Mouse (Mus musculus): Measurements from ENCODE around the gene Pkhd1.
A peak's percentile ranks its signal among the peaks of the same experiment; 100 is the strongest.
"Not testable (repeated sequence)": the region's sequence is repeated elsewhere in the genome, so short reads cannot be mapped to it uniquely, and the experiment has no call there.

Gene Pkhd1

GRCm38 (mm10) chr1:20301631-20302030, 316.2 kb downstream of the Pkhd1 start:
- no peak for DNase-seq (ENCODE audit: low read depth, low spot score)

DNA sequence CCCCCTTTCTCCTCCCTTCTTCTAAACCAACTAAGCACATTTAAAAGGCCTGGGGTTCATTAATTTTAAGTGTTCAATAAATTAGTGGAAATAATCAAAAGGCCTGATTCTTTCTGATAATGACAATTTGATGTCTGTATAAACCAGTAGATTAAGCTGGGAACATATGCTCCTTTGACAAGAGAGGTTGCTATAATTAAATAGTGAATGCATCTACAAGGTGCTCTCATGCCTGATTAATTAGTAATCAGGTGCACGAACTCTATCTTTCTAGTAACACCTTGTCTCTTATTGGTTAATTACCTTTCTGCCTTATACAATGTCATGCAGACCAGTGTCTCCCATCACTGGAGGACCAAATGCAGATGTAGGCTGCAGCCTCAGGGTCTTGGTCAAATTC, 329.2 kb downstream of the Pkhd1 start:
- no peak for DNase-seq (ENCODE audit: low read depth, low spot score)

DNA sequence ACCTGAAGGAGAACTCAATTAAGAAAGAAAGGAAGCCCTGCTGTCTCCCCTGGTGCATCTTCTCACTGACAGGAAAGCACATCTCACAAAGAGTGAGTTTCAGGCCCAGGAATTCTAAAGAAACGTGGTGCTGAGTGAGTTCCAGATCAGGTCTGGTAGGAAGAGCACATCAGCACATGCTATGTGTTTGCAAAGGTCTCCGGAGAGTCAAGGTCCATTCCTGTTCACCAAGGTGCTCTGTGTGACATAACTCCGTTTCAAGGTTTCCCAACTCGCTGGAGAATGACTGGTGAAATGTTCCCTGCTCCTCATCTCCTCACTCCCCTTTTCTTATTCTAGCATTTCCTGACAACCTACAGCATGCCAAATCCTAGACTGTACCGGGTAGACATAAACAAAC, 357.5 kb downstream of the Pkhd1 start:
- no peak for DNase-seq (ENCODE audit: low read depth, low spot score)

- DNase-seq (ENCODE audit: low read depth, low spot score), result no peak
These were observed 369.7 kb downstream of the Pkhd1 start for GRCm38 (mm10) chr1:20248169-20248568.

- DNase-seq (ENCODE audit: low read depth, low spot score), result no peak
These were observed 401.2 kb downstream of the Pkhd1 start for GRCm38 (mm10) chr1:20216681-20217080.

DNA sequence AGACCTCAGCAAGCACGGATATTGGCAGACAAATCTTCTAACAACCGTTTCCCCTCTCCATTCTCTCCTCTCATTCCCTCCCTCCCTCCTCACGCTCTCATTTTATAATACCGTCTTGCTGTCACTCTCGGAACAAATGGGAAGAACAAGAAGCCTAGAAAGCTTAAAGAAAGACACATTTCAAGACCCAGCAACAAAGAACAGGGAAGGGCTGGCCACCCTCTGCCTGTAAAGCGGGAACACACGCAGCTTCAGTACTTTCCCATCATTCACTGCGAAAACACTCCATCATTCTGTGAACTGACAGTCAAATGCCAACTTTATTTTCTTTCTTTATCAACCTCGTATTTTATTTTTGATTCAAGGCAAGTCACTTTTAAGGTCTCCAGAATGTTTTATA, 427.4 kb downstream of the Pkhd1 start:
- DNase-seq (ENCODE audit: low read depth, low spot score), result no peak

DNA sequence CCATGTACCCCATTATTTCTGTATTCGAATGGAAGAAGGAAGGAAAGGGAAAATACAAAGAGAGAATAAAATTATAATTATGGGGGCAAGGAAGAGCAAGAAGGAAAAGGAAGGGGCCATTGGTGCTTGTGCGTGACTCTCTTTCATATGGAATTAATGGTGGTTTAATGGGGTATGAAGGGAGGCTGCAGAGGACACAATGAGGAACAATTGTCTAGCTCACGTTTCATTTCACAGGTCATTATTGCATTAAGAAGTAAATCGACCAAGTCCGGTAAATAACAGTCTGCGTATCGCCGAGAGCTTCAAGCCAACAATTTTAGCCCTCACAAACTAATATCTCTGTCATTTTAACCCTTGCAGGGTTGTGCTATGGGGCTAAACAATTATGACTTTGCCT, 437.7 kb downstream of the Pkhd1 start:
- no peak for DNase-seq (ENCODE audit: low read depth, low spot score)

DNA sequence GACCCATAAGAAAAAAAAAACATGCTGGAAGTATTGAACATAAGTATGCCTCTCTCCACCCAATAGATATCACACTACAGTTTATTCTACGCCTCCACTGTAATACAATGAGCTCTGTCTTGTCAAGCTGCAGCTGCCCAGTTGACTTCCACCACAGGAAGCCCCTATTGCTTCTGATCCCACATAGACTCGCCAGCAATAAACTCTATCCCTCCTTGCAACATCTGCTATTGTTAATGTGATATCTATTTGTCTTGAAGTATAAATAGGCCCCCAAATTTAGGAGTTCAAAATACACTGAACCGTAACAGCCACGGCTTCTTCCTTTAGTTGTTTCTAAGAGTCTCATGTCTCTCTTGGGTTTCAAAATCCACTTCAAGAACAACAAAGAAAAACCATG, 446.7 kb downstream of the Pkhd1 start:
- DNase-seq (ENCODE audit: low read depth, low spot score), result no peak

DNA sequence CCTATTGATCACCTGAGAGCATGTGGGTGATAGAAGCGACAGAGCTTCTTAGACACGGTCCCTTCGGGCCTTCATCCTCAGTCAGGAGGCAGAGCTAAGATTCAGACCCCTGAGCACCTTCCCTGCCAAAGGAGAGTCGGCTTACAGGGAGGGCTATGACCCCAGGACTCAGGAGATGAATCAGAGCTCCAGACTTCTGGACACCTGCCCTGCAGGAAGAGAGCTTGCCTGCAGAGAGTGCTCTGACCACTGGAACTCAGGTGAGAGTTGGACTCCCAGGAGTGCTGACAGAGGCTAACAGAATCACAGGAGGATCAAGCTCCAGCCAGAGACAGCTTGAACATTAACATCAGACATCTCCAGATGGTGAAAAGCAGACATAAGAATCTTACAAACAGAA, 467.2 kb downstream of the Pkhd1 start:
- DNase-seq (ENCODE audit: low read depth, low spot score), result not testable (repeated sequence)

DNA sequence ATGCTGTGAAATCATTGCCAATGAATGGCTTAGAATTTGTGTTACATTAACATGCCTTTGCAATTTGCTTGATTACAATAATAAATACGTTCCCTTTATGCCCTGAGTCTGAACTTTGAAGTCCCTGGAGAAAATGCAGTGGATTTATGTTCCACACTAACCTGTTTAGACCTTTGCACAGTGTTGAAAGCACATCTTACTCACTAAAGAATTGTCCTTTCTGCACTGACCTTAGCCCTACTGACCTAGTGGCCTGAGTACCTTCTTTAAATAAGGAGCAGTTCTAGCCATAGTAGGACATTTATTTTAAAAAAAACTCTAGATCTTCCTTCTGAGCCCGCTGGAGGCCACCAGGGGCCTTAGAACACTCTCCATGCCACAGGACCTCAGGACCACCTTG, 467.8 kb downstream of the Pkhd1 start:
- no peak for DNase-seq (ENCODE audit: low read depth, low spot score)

DNA sequence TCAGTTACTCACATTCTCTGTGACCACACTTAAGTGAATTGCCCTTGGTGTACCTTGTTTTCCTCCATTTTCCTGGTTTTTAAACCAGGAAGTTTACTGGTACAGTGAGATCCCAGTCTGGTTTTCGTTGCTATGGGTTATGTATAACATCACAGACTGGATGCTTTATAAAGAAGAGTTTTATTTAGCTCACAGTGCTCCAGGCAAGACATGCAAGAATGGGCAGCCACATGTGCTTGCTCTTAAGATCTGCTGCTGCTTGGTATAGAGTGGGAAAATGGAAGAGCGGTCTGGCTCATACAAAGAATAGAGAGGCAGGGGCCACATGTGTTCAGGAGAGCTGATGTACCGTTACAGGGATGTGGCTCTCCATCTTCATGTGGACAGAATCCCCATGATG, 481.7 kb downstream of the Pkhd1 start:
- no peak for DNase-seq (ENCODE audit: low read depth, low spot score)

DNA sequence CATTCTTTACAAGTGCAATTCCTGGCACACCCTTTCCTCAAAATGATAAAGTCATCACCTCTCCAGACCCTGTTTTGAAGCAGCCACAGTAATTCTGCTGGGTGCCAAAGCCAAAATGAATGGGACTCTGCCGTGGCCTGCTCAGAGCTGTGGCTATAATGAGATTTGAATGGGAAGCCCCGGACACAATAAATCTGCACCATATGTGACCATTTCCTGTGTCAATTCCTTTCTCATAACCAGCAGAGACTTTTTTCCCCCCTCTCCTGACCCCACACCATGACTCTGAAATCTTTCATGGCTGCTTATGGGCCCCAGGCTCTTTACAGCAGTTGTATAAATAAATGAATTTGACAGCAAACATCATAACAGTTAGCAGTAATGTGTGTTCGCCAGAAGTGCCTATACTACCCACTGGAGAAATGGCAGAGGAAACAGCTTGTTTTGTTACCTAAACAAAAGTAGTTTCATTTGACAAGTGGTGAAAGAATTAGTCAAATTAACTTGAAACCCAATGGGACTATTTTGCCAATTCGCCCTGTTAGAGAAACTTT, 482.7 kb downstream of the Pkhd1 start:
- DNase-seq (ENCODE audit: low read depth, low spot score), result peak; percentile 31

- no peak for DNase-seq (ENCODE audit: low read depth, low spot score)
These were observed 484.2 kb downstream of the Pkhd1 start for GRCm38 (mm10) chr1:20133636-20134035.

GRCm38 (mm10) chr1:20131786-20132596, 485.9 kb downstream of the Pkhd1 start:
- no peak for DNase-seq (ENCODE audit: low read depth, low spot score)

DNA sequence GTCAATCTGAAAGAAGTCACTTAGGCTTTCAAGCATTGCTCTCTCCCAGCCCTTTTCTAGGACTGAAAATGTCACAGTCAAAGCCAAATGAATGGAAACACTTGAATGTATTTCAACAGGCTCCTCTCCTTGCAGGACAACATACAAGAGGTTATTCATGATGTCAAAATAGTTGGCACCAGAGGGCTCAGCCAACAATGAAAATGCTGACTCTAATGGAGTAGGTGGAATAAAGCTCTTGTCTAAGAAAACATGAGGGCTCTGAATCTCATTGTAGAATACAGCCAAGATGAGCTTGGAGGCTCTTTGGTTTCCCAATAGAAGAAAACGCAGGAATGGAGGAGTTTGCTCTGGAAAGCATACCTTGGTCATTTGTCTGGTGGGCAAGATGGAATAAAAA, 500.5 kb downstream of the Pkhd1 start:
- no peak for DNase-seq (ENCODE audit: low read depth, low spot score)

GRCm38 (mm10) chr1:20069733-20070132, 548.1 kb downstream of the Pkhd1 start:
- DNase-seq (ENCODE audit: low read depth, low spot score), result no peak

GRCm38 (mm10) chr1:20058245-20058644, 559.6 kb downstream of the Pkhd1 start:
- no peak for DNase-seq (ENCODE audit: low read depth, low spot score)

GRCm38 (mm10) chr1:20039389-20039788, 578.5 kb downstream of the Pkhd1 start:
- no peak for DNase-seq (ENCODE audit: low read depth, low spot score)

DNA sequence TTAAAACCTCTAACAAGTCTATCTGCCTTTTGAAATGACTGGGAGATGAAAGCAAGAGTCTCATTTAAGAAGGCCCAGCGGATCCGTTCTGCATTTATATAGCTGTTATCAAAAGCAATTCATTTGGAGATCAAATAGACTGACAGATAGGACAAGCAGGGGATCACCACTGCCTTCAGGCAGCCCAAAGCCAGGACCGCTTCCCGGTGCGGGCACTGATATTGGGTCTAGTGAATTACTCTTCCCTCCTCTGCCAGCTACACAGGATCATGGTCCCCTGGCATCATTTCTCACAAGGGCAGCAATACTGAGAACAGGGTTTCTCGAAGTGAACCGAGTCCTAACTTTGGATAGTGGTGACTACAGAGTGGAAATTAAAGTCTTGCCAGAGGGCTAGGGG, 582.6 kb downstream of the Pkhd1 start:
- DNase-seq (ENCODE audit: low read depth, low spot score), result no peak

- DNase-seq (ENCODE audit: low read depth, low spot score), result no peak
These were observed 599.5 kb downstream of the Pkhd1 start for GRCm38 (mm10) chr1:20018198-20018925.

DNA sequence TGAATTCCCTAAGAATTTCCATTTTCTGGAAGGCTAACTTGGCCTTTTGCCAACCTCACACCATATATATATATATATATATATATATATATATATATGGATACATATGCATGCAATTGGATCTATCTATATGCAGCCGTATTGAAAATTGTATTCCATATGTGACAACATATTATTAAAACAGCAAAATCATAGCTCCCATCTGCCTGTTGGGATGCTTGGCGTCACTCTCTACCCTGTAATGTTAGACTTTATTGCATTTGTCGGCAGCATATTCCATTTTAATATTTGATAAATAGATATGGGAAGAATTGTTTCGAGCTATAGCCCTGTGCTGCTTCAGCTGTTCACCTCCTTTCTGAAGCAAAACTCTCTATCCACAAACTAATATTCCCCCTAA, 600.2 kb downstream of the Pkhd1 start:
- DNase-seq (ENCODE audit: low read depth, low spot score), result no peak
